Mouse (Mus musculus): Measurements from ENCODE around the gene Sertad1.

Gene Sertad1

GRCm38 (mm10) chr7:27486770-27487697 lies at the start of gene Sertad1:
Sertad1 (plus strand) TSS chr7:27486910.
- TF ChIP-seq GATA4 (IDR thresholded peaks at IDR 0.05; ENCODE audit: insufficient replicate concordance, low read length): no peak

GRCm38 (mm10) chr7:27437544-27437943 lies 49.2 kb upstream of the Sertad1 start:
- TF ChIP-seq GATA4 (IDR thresholded peaks at IDR 0.05; ENCODE audit: insufficient replicate concordance, low read length): no peak

- TF ChIP-seq GATA4 (IDR thresholded peaks at IDR 0.05; ENCODE audit: insufficient replicate concordance, low read length): no peak
Observed at GRCm38 (mm10) chr7:27440014-27440413, 46.7 kb upstream of the Sertad1 start.

DNA sequence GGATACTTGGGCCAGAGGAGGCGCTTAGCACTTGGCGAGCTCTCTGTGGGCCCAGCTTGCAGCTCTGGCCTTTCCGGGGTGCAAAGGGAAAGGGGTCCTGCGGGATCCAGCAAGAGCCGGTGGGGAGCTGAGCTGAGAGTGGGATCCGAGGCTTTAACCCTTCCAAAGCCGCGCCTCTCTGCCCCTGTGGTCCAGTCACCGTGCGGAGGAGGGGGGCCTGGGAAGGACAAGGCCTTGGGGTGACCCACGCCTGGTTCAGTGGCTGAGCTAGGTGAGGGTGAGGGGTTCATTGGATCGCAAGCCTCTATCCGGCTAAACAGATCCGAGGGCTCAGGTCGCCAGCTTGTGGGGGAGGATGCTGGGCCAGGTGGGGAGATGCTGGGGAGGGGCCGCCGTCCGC lies 40.7 kb upstream of the Sertad1 start:
- TF ChIP-seq GATA4 (IDR thresholded peaks at IDR 0.05; ENCODE audit: insufficient replicate concordance, low read length): no peak

DNA sequence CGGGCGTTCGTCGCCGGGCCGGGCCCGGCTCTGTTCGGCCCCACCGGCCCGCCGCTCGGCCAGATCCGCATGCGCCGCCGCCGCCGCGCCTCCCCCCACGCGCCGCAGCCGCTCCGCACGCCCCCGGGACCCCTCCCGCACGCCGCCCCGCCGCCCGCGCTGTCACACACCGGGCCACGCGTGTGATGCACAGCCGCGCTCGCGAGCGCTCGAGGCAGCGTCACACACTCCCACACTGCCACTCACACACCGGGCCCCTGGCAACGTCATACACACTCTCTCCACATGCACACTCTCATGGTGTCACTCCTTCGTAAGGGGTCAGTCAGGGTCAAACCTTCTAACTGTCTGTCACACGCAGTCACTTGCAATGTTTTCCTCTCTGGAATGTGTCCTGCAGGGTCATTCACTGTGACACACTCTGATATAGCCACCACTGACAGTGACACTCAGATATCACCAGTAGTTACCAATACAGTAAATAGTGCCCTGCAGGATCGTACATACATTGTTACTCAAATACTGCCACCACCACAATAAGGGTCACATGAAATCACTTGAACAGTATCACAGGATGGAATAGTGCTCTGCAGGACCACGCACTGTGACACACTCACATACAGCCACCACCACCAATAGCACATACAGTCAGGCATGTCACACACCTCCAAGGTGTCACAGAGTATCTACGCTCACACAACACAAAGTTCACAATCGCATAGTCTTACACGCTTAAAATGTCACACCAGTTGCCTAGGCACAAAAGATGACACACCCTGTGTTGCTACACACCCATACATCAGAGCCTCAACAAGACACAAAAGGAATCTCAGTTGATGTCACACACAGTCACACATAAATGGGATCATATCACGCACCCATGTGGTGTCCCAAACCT lies 39.9 kb upstream of the Sertad1 start:
- TF ChIP-seq GATA4 (IDR thresholded peaks at IDR 0.05; ENCODE audit: insufficient replicate concordance, low read length): no peak

- TF ChIP-seq GATA4 (IDR thresholded peaks at IDR 0.05; ENCODE audit: insufficient replicate concordance, low read length): no peak; the same call in 1 of the 2 replicates
Observed at GRCm38 (mm10) chr7:27447419-27448286, 39.1 kb upstream of the Sertad1 start, which contains the start of the genes Sptbn4 and Blvrb. Sptbn4 (minus strand) TSS chr7:27447686. Blvrb (plus strand) TSS chr7:27447978.

- TF ChIP-seq GATA4 (IDR thresholded peaks at IDR 0.05; ENCODE audit: insufficient replicate concordance, low read length): no peak
Observed at GRCm38 (mm10) chr7:27448421-27449206, 38.1 kb upstream of the Sertad1 start.

DNA sequence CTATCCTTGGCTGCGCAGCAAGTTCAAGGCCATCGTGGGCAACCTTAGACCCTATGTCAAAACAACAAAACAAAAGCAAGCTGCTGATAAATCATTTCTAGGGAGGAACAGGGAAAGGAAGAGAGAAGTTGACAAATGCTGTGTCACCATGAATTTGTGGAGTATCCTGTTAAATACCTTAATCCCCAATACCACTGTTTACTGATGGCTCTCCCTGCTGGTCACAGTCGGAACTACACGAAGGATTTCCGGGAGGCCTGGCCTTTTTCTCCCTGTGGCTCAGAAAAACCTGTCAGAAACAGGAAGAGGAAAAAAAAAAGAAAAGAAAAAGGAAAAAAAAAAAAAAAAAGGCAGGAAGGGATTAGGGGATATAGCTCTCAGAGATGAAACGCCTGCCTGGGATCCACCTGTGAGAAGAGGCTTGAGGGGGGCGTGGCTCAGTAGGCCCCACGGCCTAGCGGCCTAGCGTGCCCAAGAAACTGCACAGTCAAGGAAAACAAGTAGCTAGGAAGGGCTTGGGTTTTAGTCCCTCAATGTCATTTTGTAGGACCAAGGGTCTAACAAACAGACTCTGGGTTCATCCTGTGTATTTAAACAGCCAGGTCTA lies 37.4 kb upstream of the Sertad1 start:
- TF ChIP-seq GATA4 (IDR thresholded peaks at IDR 0.05; ENCODE audit: insufficient replicate concordance, low read length): no peak

DNA sequence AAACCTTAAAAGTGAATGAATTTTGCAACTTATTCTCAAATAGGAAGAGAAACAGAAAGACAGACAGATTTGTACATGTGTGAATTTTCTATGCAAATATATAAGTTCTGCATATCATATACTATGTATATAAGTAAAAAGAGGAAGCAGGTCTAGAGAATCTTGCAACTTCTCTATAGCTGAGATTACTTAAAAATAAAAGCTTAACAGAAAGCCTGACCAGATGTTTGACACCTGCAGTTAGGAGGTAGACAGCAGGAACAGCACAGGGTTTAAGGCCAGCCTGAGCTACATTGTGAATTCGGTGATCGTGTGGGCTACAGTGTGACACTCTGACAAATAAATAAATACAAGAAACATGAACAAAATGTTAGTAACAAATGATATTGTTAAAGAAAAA lies 35.4 kb upstream of the Sertad1 start:
- TF ChIP-seq GATA4 (IDR thresholded peaks at IDR 0.05; ENCODE audit: insufficient replicate concordance, low read length): no peak

GRCm38 (mm10) chr7:27452206-27452770 lies 34.4 kb upstream of the Sertad1 start:
- TF ChIP-seq GATA4 (IDR thresholded peaks at IDR 0.05; ENCODE audit: insufficient replicate concordance, low read length): no peak

DNA sequence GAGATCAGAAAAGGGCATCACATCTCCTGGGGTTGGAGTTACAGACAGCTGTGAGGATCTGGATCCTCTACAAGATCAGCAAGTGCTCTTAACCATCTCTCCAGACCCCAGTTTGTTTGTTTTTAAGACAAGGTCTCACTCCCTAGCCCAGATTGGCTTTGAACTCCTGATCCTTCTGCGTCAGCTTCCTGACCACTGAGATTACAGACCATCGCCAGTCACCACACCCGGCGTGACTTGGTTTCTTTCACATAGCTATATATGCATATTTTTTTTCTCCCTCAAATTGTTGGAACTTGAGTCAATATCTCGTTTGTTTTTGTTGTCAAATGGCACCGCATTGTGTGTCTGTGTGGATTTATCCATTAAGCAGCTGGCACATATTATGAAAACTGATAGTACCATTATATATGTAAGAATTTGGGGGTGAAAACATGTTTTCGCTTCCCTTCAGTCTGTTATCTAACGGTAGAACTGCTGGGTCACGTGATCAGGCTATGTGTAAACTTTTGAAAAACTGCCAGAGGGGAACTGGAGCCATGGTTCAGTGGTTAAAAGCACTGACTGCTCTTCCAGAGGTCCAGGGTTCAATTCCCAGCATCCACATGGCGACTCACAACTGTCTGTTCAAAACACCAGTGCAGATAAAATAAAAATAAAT lies 32.1 kb upstream of the Sertad1 start:
- TF ChIP-seq GATA4 (IDR thresholded peaks at IDR 0.05; ENCODE audit: insufficient replicate concordance, low read length): no peak

DNA sequence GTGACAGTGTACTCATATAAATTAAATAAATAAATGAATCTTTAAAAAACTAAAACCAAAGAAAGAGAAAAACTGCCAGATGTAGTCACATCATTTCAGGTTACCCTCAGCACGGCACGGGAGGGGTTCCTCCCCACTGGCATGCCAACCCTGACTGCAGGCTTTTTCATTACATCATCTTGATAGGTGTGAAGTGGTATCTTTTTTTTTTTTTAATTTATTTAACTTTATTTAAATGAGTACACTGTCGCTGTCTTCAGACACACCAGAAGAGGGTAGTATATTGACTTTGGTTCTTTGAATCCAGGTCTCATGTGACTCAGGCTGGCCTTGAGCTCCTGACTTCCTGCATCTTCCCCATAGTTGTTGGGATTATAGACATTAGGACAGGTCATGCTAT lies 31.4 kb upstream of the Sertad1 start:
- no peak for TF ChIP-seq GATA4 (IDR thresholded peaks at IDR 0.05; ENCODE audit: insufficient replicate concordance, low read length)

DNA sequence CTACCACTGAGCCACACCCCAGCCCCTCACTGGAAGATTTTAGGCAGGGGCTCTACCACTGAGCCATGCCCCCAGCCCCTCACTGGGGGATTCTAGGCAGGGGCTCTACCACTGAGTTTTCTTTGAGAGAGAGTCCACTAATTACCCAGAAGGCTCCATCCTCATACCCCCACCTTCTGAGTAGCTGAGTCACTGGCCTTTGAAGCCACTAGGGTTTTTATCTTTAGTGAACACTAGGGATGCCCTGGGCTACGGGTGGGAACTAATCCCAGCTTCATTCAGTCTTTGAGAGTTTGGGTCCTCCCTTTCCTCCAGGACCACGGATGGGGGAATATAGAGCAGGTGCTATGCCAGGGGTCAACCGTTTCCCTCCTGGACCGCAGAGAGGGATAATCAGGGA lies 28.1 kb upstream of the Sertad1 start:
- TF ChIP-seq GATA4 (IDR thresholded peaks at IDR 0.05; ENCODE audit: insufficient replicate concordance, low read length): no peak

Measured in liver, adult (tissue).